Comparison of ENCODE assay signal across 15 mouse cellular contexts in genomic region chr10:16789641-16790243, GRCm38 (mm10).
DNase-seq lines count a peak whose midpoint lies in the region; ATAC-seq and TF ChIP-seq lines count a peak whose summit lies in the region.
"Had no signal": no experiment of that assay in that cellular context is flagged by ENCODE, and none has a peak within 500 bp of the region (broad histone marks: within the 10 kb centered on the region; RNA-seq: fewer than 3 reads in every experiment).

No protein-coding gene starts in this region.

- no peak overlapping the region for H3K4me3 ChIP-seq in kidney, adult 2 months (ENCODE audit: insufficient read depth, low read depth, low read length)
- no peak overlapping the region for H3K4me3 ChIP-seq in embryonic facial prominence, embryonic 14.5 days (ENCODE audit: low read depth, low read length)
- H3K4me3 ChIP-seq: heart, embryonic 15.5 days; liver, embryonic 13.5 days had no signal

- no peaks in the 10 kb centered on the region for H3K4me1 ChIP-seq in kidney, adult 2 months (ENCODE audit: control insufficient read depth, insufficient read depth, low read length)
- no peaks in the 10 kb centered on the region for H3K4me1 ChIP-seq in embryonic facial prominence, embryonic 14.5 days (ENCODE audit: control insufficient read depth, insufficient read depth, low read length)
- H3K4me1 ChIP-seq: heart, embryonic 15.5 days; liver, embryonic 13.5 days had no signal

- no peak for TF ChIP-seq POLR2A in kidney, adult 2 months (IDR thresholded peaks at IDR 0.05; ENCODE audit: low read depth, low read length)

- no peak for TF ChIP-seq CTCF in kidney, adult 2 months (conservative IDR thresholded peaks at IDR 0.05; ENCODE audit: insufficient read depth, insufficient read length, low read depth, low read length)

- no peak overlapping the region for H3K27ac ChIP-seq in kidney, adult 2 months (ENCODE audit: insufficient read depth, low read depth, low read length)
- H3K27ac ChIP-seq in embryonic facial prominence, embryonic 14.5 days (replicated peaks; ENCODE audit: low read depth, low read length) = no peak overlapping the region
- H3K27ac ChIP-seq: heart, embryonic 15.5 days; liver, embryonic 13.5 days had no signal

- no peaks in the 10 kb centered on the region for H3K36me3 ChIP-seq in kidney, adult 2 months (ENCODE audit: control insufficient read depth, insufficient read depth, low read length)
- no peaks in the 10 kb centered on the region for H3K36me3 ChIP-seq in embryonic facial prominence, embryonic 14.5 days (ENCODE audit: control insufficient read depth, insufficient read depth, low read length)
- H3K36me3 ChIP-seq: G1E; heart, embryonic 15.5 days; liver, embryonic 13.5 days had no signal

- no peak overlapping the region for H3K4me2 ChIP-seq in embryonic facial prominence, embryonic 14.5 days (ENCODE audit: low read depth, low read length)
- H3K4me2 ChIP-seq: heart, embryonic 15.5 days; liver, embryonic 13.5 days; midbrain, embryonic 11.5 days had no signal

- ATAC-seq in embryonic facial prominence, embryonic 14.5 days (ENCODE audit: low read depth) = peak; percentile 90
- no peak for ATAC-seq in megakaryocyte progenitor cell, adult 5-6 weeks (replicated peaks; ENCODE audit: poor library complexity)

- no peak overlapping the region for H3K9ac ChIP-seq in embryonic facial prominence, embryonic 14.5 days (ENCODE audit: low read depth, low read length)
- H3K9ac ChIP-seq: heart, embryonic 15.5 days; liver, embryonic 13.5 days had no signal

- no peaks in the 10 kb centered on the region for H3K9me3 ChIP-seq in embryonic facial prominence, embryonic 14.5 days (ENCODE audit: control insufficient read depth, low read length)
- H3K9me3 ChIP-seq: G1E; heart, embryonic 15.5 days; liver, embryonic 13.5 days had no signal

- DNase-seq in kidney, adult 2 months = peak; percentile 41
- no peak for DNase-seq in kidney, adult 18-20 months
- DNase-seq in brain, adult 2 months (ENCODE audit: low read depth, low spot score) = peak; percentile 36
- DNase-seq in embryonic facial prominence, embryonic 14.5 days (ENCODE audit: low spot score) = peak; percentile 91
- peak; percentile 13 to 37 for DNase-seq in kidney, postnatal 36 days
- no peak for DNase-seq in frontal cortex, postnatal 36 days (ENCODE audit: low spot score in 2 of 2)
- DNase-seq in cerebellum, postnatal 36 days = no peak
- DNase-seq: adrenal gland, postnatal 10 days; cerebellum, adult 9-10 months; layer of hippocampus, postnatal 36 days; liver, embryonic 13.5 days had no signal

- 63% methylated on average over 4 of the region's 4 CpGs for WGBS in kidney, adult 2 months
- WGBS in embryonic facial prominence, embryonic 14.5 days = 34% methylated on average over 4 of the region's 4 CpGs

- H3K27me3 ChIP-seq in kidney, adult 2 months (replicated peaks; ENCODE audit: control insufficient read depth, insufficient read depth, low read length) = no peaks in the 10 kb centered on the region
- no peaks in the 10 kb centered on the region for H3K27me3 ChIP-seq in embryonic facial prominence, embryonic 14.5 days (replicated peaks; ENCODE audit: control insufficient read depth, insufficient read depth, low read length)
- H3K27me3 ChIP-seq: heart, embryonic 15.5 days; liver, embryonic 13.5 days had no signal

Comparison
In these comparisons a context has a peak if more than half of its experiments do, and no peak if none do; other contexts are left out.
1. DNase-seq: peak in kidney, adult 2 months (single experiment), brain, adult 2 months (single experiment), embryonic facial prominence, embryonic 14.5 days (single experiment) and kidney, postnatal 36 days (2 of 2); none in kidney, adult 18-20 months (single experiment), frontal cortex, postnatal 36 days (0 of 2) and cerebellum, postnatal 36 days (0 of 2).